Mouse (Mus musculus): ENCODE data around the gene Slc30a2. TPM values are rescaled to one million over a fixed set of nuclear protein-coding genes. Genes with fewer than 3 reads are reported as not detected.
"Not testable (repeated sequence)": the region's sequence is repeated elsewhere in the genome, so short reads cannot be mapped to it uniquely, and the experiment has no call there.

Slc30a2 gene
- total RNA-seq, 2 experiments from 2014 or later: not detected

GRCm38 (mm10) chr4:134319674-134320073, 23.3 kb upstream of the Slc30a2 start:
- no peak for DNase-seq (ENCODE audit: low spot score in 2 of 2)

GRCm38 (mm10) chr4:134321524-134321923, 21.5 kb upstream of the Slc30a2 start:
- no peak for DNase-seq (ENCODE audit: low spot score in 2 of 2)

- no peak for DNase-seq (ENCODE audit: low spot score in 2 of 2)
These were observed 18.3 kb upstream of the Slc30a2 start for GRCm38 (mm10) chr4:134324655-134325054.

DNA sequence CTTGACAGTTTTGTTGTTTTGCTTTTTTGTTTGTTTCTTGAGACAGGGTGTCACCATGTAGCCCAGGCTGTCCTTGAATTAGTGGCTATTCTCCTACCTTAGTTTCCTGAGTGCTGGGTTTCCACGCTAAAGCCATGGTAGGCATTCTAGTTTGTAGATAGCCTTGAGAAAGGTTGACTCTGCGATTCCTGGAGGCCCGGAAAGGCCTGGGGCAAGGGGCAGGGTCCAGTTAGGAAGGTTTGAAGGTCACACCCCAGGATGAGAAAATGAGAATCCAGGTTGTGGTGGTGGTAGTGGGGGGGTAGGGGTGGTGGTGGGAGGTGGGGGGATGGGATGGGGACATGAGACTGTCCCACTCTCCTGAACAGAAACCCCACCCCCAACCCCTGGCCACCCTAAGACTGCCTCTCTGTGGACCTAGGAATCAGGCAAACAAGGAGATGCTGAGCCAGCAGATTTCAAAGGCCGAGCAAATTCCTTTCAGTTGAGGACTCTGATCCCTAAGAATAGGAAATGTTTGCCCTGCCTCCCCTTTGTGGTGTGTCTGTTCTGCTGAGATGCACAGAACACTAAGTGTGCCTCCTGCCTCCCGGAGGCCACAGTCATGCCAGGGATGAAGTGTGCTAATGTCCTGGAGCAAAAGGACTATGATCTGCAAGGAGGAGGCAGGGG, 16.0 kb upstream of the Slc30a2 start:
- DNase-seq (ENCODE audit: low spot score in 2 of 2): no peak

DNA sequence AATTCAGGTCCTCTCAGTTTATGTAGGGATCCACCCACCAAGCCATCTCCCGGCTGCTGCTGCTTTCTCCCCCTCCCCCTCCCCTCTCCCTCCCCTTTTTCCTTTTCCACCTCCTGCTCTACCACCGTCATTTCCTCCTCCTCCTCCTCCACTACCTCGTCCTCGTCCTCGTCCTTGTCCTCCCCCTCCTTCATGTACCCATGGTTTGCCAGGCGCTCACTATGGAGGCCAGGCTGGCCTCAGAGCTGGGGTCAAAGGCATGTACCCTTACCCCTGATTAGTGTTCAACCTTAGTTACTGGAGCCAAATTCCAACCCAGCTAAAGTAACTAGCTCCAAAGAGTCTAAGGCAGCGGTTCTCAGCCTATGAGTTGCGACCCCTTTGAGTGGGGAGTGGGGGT, 14.8 kb upstream of the Slc30a2 start:
- DNase-seq (ENCODE audit: low spot score in 2 of 2): no peak

DNA sequence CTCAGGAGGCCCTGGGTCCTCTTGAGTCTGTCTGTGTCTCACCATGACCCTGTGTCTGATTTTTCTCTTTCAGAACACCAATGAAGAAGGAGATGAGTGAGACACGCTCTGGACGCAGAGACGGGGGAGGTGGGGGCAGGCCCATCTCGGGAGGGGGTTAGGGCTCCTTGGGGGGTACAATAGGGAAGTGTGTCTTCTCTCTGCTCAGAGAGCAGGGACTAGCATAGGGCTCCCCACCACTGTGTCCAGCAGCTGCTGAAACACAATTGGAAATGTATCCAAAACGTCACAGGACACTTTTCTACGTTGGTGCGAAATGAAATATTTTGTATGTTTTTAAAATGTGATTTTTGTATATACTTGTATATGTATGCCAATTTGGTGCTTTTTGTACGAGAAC, 14.1 kb upstream of the Slc30a2 start:
- DNase-seq (ENCODE audit: low spot score in 2 of 2): no peak

DNA sequence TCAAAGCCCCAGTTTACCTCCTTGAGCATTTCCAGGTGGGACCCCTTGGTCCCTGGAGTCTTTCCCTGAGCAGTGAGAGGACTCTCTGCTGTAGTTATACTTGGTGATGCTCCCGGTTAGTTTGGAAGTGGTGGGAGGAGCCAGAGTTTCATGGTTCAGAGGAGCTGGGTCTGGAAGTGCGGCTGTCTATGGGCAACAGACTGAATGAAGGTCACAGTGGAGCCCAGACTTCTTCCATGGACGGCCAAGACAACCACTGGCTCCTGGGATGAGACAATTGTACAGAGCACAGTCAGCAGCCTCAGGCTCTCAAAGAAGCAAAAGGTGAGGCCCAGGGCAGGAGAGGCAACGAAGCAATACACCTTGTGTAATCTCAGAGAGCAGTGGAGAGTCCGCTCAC, 12.7 kb upstream of the Slc30a2 start:
- no peak for DNase-seq (ENCODE audit: low spot score in 2 of 2)

DNA sequence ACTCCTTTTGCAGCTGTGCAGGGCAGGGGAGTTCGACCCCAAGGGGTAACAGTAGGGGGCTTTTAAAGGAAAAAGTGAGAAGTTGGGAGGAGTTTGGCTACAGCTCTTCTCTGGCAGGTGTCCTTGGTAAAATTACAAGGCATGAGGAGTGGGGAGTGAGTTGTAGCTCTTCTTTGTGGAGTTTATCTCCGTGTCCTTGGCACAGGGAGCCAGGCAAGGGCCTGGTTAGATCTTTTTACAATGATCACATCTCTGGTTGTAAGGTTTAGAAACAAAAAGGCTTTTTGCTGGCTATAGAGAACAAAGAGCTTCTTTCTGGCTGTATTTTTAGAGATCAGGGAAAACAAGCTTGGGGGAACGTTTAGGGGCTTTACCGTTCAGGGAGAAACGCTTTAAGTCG, 1.8 kb upstream of the Slc30a2 start:
- not testable (repeated sequence) for DNase-seq (ENCODE audit: low spot score in 2 of 2)

DNA sequence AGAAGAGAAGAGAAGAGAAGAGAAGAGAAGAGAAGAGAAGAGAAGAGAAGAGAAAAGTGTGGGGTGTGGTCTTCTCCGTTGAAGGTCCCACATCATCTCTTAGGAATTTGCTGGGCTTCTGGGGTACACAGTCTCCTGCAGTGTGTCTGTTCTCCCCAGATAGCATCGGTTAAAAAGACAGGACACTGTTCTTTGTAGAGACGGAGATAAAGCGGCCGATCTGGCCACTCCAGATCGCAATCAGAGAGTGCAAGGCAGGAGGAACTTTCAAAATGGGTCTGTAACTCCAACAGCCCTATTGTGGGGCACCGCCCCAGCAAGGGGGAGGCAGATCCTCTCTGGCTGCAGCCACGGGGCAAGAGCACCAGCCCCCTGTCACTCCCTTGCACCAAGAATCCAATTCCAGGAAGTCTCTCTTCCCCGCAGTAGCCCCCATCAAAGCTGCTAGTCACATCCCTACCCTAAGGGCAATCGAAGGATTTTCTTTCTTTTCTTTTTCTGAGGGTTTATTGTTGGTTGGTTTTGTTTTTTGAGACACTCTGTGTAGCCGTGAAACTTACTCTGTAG, 685 bp upstream of the Slc30a2 start:
- no peak for DNase-seq (ENCODE audit: low spot score in 2 of 2)

DNA sequence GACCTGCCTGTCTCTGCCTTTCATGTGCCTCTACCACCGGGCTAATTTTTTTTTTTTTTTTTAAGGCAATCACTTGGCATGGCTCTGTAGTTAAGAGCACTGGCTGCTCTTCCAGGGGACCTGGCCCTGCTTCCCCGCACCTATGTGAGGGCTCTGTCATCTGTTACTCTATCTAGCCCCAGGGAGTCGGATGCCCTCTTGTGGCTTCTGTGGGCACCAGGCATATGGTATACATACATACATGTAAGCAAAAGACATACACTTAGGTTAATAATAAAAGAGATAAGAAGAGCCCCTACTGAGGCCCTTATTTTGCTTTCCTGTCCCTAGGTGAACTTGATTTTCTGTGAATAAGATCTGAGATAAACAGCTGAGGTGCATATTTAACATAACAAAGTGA, 1.6 kb downstream of the Slc30a2 start:
- no peak for DNase-seq (ENCODE audit: low spot score in 2 of 2)

GRCm38 (mm10) chr4:134345802-134346201, 2.8 kb downstream of the Slc30a2 start:
- no peak for DNase-seq (ENCODE audit: low spot score in 2 of 2)

- DNase-seq (ENCODE audit: low spot score in 2 of 2): no peak
These were observed 5.1 kb downstream of the Slc30a2 start for GRCm38 (mm10) chr4:134348078-134348477.

DNA sequence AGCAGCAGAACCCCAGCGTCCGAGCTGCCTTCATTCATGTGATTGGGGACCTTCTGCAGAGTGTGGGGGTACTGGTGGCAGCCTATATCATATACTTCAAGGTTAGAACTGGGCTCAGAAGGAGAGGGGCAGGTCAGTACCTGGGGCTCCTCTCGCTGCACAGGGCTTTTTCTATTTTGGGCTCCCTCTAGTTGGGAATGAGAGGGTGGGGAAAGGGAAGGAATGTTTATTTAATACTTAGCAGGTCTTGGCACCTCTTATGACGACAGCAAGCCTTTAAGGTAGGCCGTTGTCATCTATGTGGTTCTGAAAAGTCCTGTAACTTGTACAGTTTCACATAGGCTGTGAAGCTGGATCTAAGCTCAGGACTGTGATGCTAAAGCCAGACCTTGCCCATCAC, 5.6 kb downstream of the Slc30a2 start:
- no peak for DNase-seq (ENCODE audit: low spot score in 2 of 2)

GRCm38 (mm10) chr4:134349829-134350228, 6.8 kb downstream of the Slc30a2 start:
- DNase-seq (ENCODE audit: low spot score in 2 of 2): no peak

DNA sequence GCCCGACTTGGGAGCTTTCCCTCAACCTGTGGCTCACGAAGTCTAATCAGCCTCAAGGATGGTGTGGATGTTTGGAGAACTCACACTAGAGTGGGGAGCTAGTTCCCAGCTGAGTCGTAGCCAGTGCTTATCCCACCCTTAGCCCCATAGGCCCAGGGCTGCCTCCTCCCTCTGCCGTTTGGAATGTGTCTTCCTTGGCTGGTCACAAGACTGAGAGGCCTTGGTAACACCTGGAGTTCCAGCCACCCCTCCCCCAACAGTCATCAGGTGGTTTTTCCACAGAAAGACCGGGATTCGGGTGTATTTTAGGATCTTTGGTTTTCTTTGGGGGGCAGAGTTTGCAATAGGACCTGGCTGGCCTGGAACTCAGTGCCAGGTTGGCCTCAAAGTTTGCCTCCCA, 7.7 kb downstream of the Slc30a2 start:
- DNase-seq (ENCODE audit: low spot score in 2 of 2): no peak

DNA sequence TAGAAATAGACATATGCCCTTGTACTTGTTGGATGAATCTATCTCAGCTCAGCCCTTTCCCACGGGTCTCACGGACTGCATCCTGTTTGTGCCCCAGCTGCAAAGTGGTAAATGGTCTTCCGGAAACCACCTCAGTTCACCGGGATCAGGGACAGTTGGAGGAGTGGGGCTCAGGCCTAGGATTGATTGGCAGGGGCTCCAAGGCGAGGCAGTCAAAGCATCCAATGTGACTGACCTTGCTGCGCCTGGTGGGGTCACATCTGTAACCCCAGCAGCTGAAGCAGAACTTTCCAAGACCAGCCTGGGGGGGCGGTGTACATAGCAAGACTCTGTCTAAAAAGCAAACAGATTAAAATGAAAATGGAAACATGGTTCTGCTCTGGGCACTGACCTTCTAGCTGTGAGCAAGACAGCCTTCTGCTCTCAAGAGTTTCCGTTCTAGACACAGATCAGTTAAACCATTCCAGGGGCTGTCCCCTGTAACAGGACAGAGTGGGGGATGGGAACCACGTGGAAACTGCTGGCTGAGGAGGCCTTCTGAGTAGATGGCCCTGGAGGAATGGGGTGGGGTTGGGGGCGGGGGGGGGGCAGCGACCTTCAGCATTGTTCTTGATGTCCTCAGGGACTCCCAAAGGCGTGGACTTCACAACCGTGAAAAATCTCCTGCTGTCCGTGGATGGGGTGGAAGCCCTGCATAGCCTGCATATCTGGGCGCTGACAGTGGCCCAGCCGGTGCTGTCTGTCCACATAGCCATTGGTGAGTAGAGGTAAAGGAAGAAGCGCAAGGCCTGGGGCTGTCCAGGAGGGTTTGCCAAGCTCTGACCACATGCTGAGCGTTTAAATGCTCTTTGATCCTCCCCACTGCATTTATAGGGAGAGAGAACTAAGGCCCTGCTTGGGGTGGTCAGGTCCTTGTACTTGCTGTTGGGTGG, 8.6 kb downstream of the Slc30a2 start:
- DNase-seq (ENCODE audit: low spot score in 2 of 2): no peak

GRCm38 (mm10) chr4:134352261-134352707, 9.3 kb downstream of the Slc30a2 start:
- DNase-seq (ENCODE audit: low spot score in 2 of 2): no peak

DNA sequence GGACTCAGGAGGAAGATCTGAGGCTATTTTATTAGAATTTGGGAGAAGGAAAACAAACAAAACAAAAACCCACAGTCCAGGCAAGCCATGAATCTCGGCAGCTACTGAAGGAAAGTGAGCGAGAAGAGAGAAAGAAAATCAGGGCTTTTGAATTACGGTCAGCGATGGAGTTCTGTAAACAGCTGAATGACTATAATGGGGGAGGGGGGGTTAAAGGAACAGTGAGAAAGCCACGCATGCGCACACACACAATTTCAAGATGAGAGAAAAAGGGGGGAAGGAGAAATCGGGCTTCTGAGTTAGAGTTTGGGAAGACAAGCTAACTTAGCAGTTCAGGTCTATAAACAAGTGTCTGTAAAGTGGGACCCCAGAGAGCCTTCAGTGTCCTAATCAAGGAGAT, 9.9 kb downstream of the Slc30a2 start:
- DNase-seq (ENCODE audit: low spot score in 2 of 2): no peak

DNA sequence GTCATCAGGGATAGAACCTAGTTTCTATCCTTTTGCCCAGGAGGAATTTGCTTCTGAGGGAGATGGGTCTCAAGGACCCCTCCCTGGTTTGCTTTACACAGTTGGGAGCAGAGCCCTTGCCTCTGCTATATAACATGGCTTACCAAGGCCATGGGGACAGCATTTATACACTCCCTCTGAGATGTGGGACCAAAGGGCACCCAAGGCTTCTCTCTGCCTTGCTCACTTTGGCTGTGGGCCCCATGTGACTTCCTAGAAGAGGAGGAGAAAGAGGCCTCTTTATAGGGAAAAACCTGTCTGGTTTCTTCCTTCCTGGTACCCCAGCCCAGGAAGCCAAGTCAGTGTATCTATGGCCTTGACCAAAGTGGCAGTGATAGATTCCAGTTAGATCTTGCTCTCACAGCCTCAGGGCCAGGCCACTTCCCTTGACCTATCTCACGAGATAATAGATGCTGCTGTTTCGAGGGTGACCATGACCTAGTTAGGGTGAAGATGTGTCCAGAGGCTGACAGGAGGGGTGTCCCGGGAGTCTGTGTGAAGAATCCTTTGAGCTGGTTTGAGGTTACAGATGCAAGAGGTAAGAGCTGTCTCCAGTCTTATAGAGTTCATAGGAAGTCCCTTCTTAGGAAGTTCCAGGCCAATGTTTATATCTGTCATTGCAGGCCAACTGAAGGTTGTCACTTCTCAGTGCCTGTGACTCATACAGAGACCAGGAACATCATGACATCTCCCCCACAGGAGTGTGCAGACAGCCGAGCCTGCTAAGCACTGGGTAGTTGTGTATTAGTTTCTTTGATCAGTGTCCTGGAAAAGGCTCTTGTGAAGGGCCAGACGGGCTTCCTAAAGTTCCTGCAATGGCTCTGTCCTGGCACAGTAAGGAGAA, 10.8 kb downstream of the Slc30a2 start:
- DNase-seq (ENCODE audit: low spot score in 2 of 2): no peak

GRCm38 (mm10) chr4:134355841-134356452, 13.0 kb downstream of the Slc30a2 start:
- DNase-seq (ENCODE audit: low spot score in 2 of 2): no peak
